Mouse (Mus musculus) forebrain, embryonic 16.5 days (tissue): ENCODE measurements around the gene Gm5916. TPM values are rescaled to one million over a fixed set of nuclear protein-coding genes. Genes with fewer than 3 reads are reported as not detected.

Source experiments
- ATAC-seq: fragments of 200-750 bp; cut with Nextera tagmentation; 2 replicates; pipeline ENCODE4 v1.8.0; 2017; ENCODE audit warnings: mild to moderate bottlenecking, moderate library complexity
- H3K27ac ChIP-seq: fragments of 300-500 bp; sonication (generic); 2 replicates; pipeline ENCODE4 v1.5.1; 2014; ENCODE audit warnings: low read length, control low read depth
- H3K27me3 ChIP-seq: fragments of 300-500 bp; sonication (generic); replicated peaks from 2 replicates; pipeline ENCODE4 v1.6.1; 2014; ENCODE audit warnings: low read length; ENCODE audit not compliant: control insufficient read depth, insufficient read depth
- H3K36me3 ChIP-seq: fragments of 300-500 bp; sonication (generic); 2 replicates; pipeline ENCODE4 v1.6.1; 2014; ENCODE audit not compliant: control insufficient read depth, insufficient read depth
- H3K4me1 ChIP-seq: fragments of 300-500 bp; sonication (generic); replicated peaks from 2 replicates; pipeline ENCODE4 v1.6.1; 2014; ENCODE audit warnings: low read length; ENCODE audit not compliant: control insufficient read depth, insufficient read depth
- H3K4me2 ChIP-seq: fragments of 300-500 bp; sonication (generic); 2 replicates; pipeline ENCODE4 v1.6.1; 2014; ENCODE audit warnings: mild to moderate bottlenecking, low read length, control low read depth
- H3K4me3 ChIP-seq: fragments of 300-500 bp; sonication (generic); replicated peaks from 2 replicates; pipeline ENCODE4 v1.5.1; 2014; ENCODE audit warnings: mild to moderate bottlenecking, low read length, control low read depth
- H3K9ac ChIP-seq: fragments of 300-500 bp; sonication (generic); replicated peaks from 2 replicates; pipeline ENCODE4 v1.6.1; 2014; ENCODE audit warnings: low read depth, low read length, control low read depth
- H3K9me3 ChIP-seq: fragments of 300-500 bp; sonication (generic); 2 replicates; pipeline ENCODE4 v1.6.1; 2016; ENCODE audit warnings: low read length; ENCODE audit not compliant: control insufficient read depth
- WGBS: fragments of 180-500 bp; shearing (Covaris S2); extraction: QIAGEN DNeasy Blood & Tissue Kit; methylation state at CpG from one replicate; pipeline ENCODE4 v1.1.7; 2014; 5-methylcytosine and 5-hydroxymethylcytosine counted together
- polyA plus RNA-seq: library from polyadenylated mRNA; unstranded; fragments of >200 nt; fragmentation: Nextera tagmentation; extraction: Ambion mirVana; gene quantifications from 2 replicates; pipeline ENCODE4 v1.2.1, GENCODE M21; 2015

Gm5916 gene
- polyA plus RNA-seq = not detected in 2 replicates

- H3K36me3 ChIP-seq = no peaks in the 10 kb centered on the region
- H3K27ac ChIP-seq = no peak within 1 kb of the TSS
- no peak within 1 kb of the TSS for H3K4me3 ChIP-seq
- no peak for ATAC-seq
- peaks cover 4% of the 10 kb centered on the region; the same call in 1 of the 2 replicates for H3K9me3 ChIP-seq
- WGBS = 96% methylated on average over 1 of the region's 1 CpGs
- H3K4me1 ChIP-seq = no peaks in the 10 kb centered on the region
- H3K27me3 ChIP-seq = no peaks in the 10 kb centered on the region
- no peak within 1 kb of the TSS for H3K9ac ChIP-seq
- H3K4me2 ChIP-seq = no peak within 1 kb of the TSS
Measured at GRCm38 (mm10) chr9:36128679-36129078, at the start of gene Gm5916. Gene Gm5916, minus strand, starts transcription at chr9:36128779.

Other genes with a start within 250 kb of the Gm5916 start
- not detected in 2 replicates for gene 9230113P08Rik, start 220.4 kb downstream of the Gm5916 start, polyA plus RNA-seq